Mouse (Mus musculus) liver, embryonic 15.5 days (tissue): ENCODE results near the gene Wnt2. TPM values are rescaled to one million over a fixed set of nuclear protein-coding genes. Genes with fewer than 3 reads are reported as not detected.

Experiments used
- ATAC-seq: fragments of 200-750 bp; cut with Nextera tagmentation; 2 replicates; pipeline ENCODE4 v1.8.0; 2017; ENCODE audit warnings: moderate number of reproducible peaks, mild to moderate bottlenecking, moderate library complexity; ENCODE audit not compliant: insufficient read depth
- H3K27ac ChIP-seq: fragments of 300-500 bp; sonication (generic); replicated peaks from 2 replicates; pipeline ENCODE4 v1.5.1; 2015; ENCODE audit warnings: mild to moderate bottlenecking, inconsistent platforms
- H3K27me3 ChIP-seq: fragments of 300-500 bp; sonication (generic); 2 replicates; pipeline ENCODE4 v1.6.1; 2015; ENCODE audit warnings: mild to moderate bottlenecking, inconsistent platforms
- H3K36me3 ChIP-seq: fragments of 300-500 bp; sonication (generic); replicated peaks from 2 replicates; pipeline ENCODE4 v1.6.1; 2015; ENCODE audit warnings: moderate library complexity, mild to moderate bottlenecking, inconsistent platforms
- H3K4me1 ChIP-seq: fragments of 300-500 bp; sonication (generic); replicated peaks from 2 replicates; pipeline ENCODE4 v1.6.1; 2015; ENCODE audit warnings: inconsistent platforms
- H3K4me2 ChIP-seq: fragments of 300-500 bp; sonication (generic); 2 replicates; pipeline ENCODE4 v1.6.1; 2015; ENCODE audit warnings: moderate library complexity, mild to moderate bottlenecking, inconsistent platforms
- H3K4me3 ChIP-seq: fragments of 300-500 bp; sonication (generic); replicated peaks from 2 replicates; pipeline ENCODE4 v1.5.1; 2015; ENCODE audit warnings: mild to moderate bottlenecking, inconsistent platforms
- H3K9ac ChIP-seq: fragments of 300-500 bp; sonication (generic); 2 replicates; pipeline ENCODE4 v1.6.1; 2015; ENCODE audit warnings: moderate library complexity, mild to moderate bottlenecking, inconsistent platforms
- H3K9me3 ChIP-seq: fragments of 300-500 bp; sonication (generic); replicated peaks from 2 replicates; pipeline ENCODE4 v1.6.1; 2016; ENCODE audit warnings: inconsistent platforms
- WGBS: fragments of 180-500 bp; shearing (Covaris S2); methylation state at CpG from one replicate; pipeline ENCODE4 v1.1.7; 2015; ENCODE audit warnings: mixed read lengths; ENCODE audit not compliant: insufficient replicate concordance; 5-methylcytosine and 5-hydroxymethylcytosine counted together
- polyA plus RNA-seq: library from polyadenylated mRNA; unstranded; fragments of >200 nt; fragmentation: Nextera tagmentation; extraction: Ambion mirVana; gene quantifications from 2 replicates; pipeline ENCODE4 v1.2.1, GENCODE M21; 2015

Gene Wnt2
- polyA plus RNA-seq, 1 experiment from 2014 or later, result 1.6 TPM

DNA sequence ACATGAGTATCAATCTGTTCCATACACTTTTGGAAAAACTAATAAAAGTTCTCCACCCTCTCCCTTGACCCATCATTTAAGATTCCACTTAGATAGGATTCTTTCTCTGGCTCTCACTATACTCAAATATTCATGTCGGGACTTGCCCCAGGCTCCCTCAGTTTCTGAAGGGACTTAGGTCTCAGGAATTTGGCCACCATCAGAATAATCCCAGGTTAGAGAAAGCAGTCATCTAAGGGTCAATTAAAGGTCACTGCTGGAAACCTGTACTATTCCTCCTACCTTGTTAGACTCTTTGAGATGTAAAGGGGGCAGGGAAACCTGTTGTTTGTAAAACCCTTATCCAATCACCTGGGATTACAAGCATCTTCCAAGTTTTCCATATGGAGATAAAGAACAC is 53.2 kb downstream of the Wnt2 start:
- Histone ChIP-seq H3K27ac (no peak overlapping the region), H3K36me3 (no peaks in the 10 kb centered on the region), H3K9ac (no peak overlapping the region), H3K27me3 (no peaks in the 10 kb centered on the region), H3K9me3 (no peaks in the 10 kb centered on the region), H3K4me2 (no peak overlapping the region), H3K4me1 (no peaks in the 10 kb centered on the region), H3K4me3 (no peak overlapping the region)
- 37% methylated on average over 1 of the region's 1 CpGs for WGBS
- ATAC-seq, result no peak

- Histone ChIP-seq H3K4me2 (no peak overlapping the region), H3K4me3 (no peak overlapping the region), H3K27ac (no peak overlapping the region), H3K9ac (no peak overlapping the region), H3K27me3 (no peaks in the 10 kb centered on the region), H3K36me3 (no peaks in the 10 kb centered on the region), H3K4me1 (no peaks in the 10 kb centered on the region), H3K9me3 (no peaks in the 10 kb centered on the region)
- no peak for ATAC-seq
- WGBS, result 78% methylated on average over 3 of the region's 3 CpGs
Measured at GRCm38 (mm10) chr6:17974416-17974815, 56.0 kb downstream of the Wnt2 start.

DNA sequence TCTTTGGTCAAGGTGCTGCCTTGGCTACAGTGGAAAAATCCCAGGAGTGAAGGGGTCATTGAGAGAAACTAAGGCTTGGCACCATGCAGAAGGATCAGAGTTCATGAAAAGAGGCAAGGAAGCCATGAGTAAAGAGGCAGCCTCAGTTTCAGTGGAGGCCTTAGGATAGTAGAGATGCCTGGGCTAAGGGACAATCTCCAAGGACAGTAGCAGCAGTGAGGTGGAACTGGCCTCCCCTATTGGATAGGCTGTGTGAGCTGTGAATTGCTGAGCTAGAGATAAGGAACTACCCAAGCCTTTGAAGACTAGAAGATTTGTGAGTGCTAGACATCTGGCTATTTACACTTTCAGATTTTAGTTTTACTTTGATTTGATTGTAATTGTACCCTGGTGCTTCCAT is 59.0 kb downstream of the Wnt2 start:
- H3K4me1 ChIP-seq, result no peaks in the 10 kb centered on the region
- no peaks in the 10 kb centered on the region for H3K9me3 ChIP-seq
- no peaks in the 10 kb centered on the region for H3K36me3 ChIP-seq
- no peak overlapping the region for H3K27ac ChIP-seq
- no peaks in the 10 kb centered on the region for H3K27me3 ChIP-seq
- H3K4me3 ChIP-seq, result no peak overlapping the region
- ATAC-seq, result no peak
- no peak overlapping the region for H3K9ac ChIP-seq
- no peak overlapping the region for H3K4me2 ChIP-seq

GRCm38 (mm10) chr6:17969815-17970214 is 60.6 kb downstream of the Wnt2 start:
- Histone ChIP-seq H3K9me3 (no peaks in the 10 kb centered on the region), H3K36me3 (no peaks in the 10 kb centered on the region), H3K4me2 (no peak overlapping the region), H3K27ac (no peak overlapping the region), H3K9ac (no peak overlapping the region), H3K4me3 (no peak overlapping the region), H3K4me1 (no peaks in the 10 kb centered on the region), H3K27me3 (no peaks in the 10 kb centered on the region)
- 11% methylated on average over 1 of the region's 1 CpGs for WGBS
- ATAC-seq, result no peak

DNA sequence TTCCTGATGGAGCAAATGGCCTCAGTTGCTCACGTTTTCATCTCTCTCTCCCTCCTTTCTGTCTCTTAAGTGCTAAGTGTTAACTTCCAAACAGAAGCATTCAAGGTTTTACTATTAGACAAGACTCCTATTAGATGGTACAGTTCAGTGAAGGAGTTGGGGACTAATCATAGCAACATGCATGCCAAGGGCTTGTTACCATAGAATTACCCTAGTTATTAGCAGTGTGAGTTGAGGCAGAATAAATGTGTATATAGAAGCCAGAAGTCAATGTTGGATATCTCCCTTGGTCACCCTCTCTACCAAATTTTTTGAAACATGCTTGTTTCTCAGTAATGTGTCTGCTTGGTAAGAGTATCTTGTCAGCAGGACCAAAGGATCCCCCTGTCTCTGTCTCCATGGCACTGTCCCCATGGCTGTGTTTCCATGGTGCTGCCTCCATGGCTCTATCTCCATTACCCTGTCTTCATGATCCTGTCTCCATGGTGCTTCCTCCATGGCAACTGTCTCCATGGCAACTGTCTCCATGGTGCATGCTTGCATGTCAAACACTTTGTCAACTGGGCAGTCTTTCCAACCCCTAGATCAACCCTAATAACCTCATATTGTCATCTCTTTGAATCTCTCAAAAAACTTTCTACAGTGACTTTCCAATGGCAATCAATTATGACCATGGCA is 61.8 kb downstream of the Wnt2 start:
- WGBS, result 56% methylated on average over 1 of the region's 1 CpGs
- no peak for ATAC-seq

DNA sequence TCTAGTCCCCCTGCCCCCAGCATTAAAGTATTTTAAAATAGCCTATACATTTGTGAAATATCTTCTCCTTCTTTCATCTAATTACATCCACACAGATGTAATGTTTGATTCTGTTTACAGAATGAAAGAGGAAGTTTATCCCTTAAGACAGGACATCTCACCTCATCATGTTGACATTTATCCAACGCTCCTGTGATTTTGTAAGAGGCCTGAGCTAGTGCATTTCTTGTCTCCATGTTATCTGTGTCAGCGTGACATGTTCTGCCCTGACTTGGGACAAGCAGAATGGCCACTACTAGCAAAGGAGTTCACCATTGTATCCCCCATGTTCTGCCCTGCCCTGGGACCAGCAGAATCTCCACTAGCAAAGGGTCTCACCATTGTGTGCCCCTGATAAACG is 66.9 kb downstream of the Wnt2 start:
- Histone ChIP-seq H3K4me3 (no peak overlapping the region), H3K9ac (no peak overlapping the region), H3K4me2 (no peak overlapping the region), H3K4me1 (no peaks in the 10 kb centered on the region), H3K27ac (no peak overlapping the region), H3K27me3 (no peaks in the 10 kb centered on the region), H3K36me3 (no peaks in the 10 kb centered on the region), H3K9me3 (no peaks in the 10 kb centered on the region)
- ATAC-seq, result no peak
- 68% methylated on average over 3 of the region's 3 CpGs for WGBS

More for the DNA sequence above, 61.8 kb downstream of the Wnt2 start:
- no peaks in the 10 kb centered on the region for H3K36me3 ChIP-seq
- H3K27ac ChIP-seq, result no peak overlapping the region
- no peaks in the 10 kb centered on the region for H3K27me3 ChIP-seq
- H3K9me3 ChIP-seq, result no peaks in the 10 kb centered on the region
- no peaks in the 10 kb centered on the region for H3K4me1 ChIP-seq
- H3K4me2 ChIP-seq, result no peak overlapping the region
- H3K9ac ChIP-seq, result no peak overlapping the region
- no peak overlapping the region for H3K4me3 ChIP-seq

- ATAC-seq, result no peak
- 65% methylated on average over 8 of the region's 8 CpGs for WGBS
- H3K36me3 ChIP-seq, result no peaks in the 10 kb centered on the region
- no peaks in the 10 kb centered on the region for H3K9me3 ChIP-seq
- H3K4me2 ChIP-seq, result no peak overlapping the region
- H3K4me1 ChIP-seq, result no peaks in the 10 kb centered on the region; the same call in 1 of the 2 replicates
- no peak overlapping the region for H3K4me3 ChIP-seq
- H3K27ac ChIP-seq, result no peak overlapping the region
- H3K9ac ChIP-seq, result no peak overlapping the region
- H3K27me3 ChIP-seq, result no peaks in the 10 kb centered on the region
Measured at GRCm38 (mm10) chr6:17951779-17952178, 78.6 kb downstream of the Wnt2 start.

DNA sequence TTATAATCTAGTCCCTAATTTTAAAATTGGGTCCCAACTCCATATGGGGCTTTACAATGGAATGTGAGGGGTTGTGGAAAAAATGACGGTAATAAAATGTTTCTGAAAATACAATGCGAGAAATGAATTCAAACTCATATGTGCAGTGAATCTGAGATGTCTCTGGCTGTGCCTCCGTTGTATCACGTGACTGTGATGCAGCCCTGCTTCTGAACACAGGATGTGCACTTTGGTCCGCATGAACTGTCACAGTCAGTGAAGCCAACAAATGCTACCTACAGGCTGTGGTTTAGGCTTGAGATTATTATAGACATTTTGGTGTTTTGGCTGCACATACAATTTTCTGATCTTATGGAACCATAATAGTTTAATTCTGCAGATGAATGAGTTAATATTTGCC is 81.3 kb downstream of the Wnt2 start:
- ATAC-seq, result no peak
- WGBS, result 65% methylated on average over 5 of the region's 5 CpGs
- no peak overlapping the region for H3K27ac ChIP-seq
- no peak overlapping the region for H3K4me3 ChIP-seq
- H3K9me3 ChIP-seq, result no peaks in the 10 kb centered on the region
- no peaks in the 10 kb centered on the region for H3K36me3 ChIP-seq
- H3K9ac ChIP-seq, result no peak overlapping the region
- H3K4me2 ChIP-seq, result no peak overlapping the region
- H3K27me3 ChIP-seq, result no peaks in the 10 kb centered on the region
- H3K4me1 ChIP-seq, result no peaks in the 10 kb centered on the region; the same call in 1 of the 2 replicates

- 13% methylated on average over 11 of the region's 11 CpGs for WGBS
- Histone ChIP-seq H3K27me3 (no peaks in the 10 kb centered on the region), H3K9me3 (no peaks in the 10 kb centered on the region), H3K36me3 (no peaks in the 10 kb centered on the region), H3K27ac (no peak overlapping the region), H3K4me1 (no peaks in the 10 kb centered on the region; the same call in 1 of the 2 replicates), H3K4me2 (no peak overlapping the region), H3K9ac (no peak overlapping the region), H3K4me3 (no peak overlapping the region)
- no peak for ATAC-seq
Measured at GRCm38 (mm10) chr6:17947130-17947831, 83.1 kb downstream of the Wnt2 start.

DNA sequence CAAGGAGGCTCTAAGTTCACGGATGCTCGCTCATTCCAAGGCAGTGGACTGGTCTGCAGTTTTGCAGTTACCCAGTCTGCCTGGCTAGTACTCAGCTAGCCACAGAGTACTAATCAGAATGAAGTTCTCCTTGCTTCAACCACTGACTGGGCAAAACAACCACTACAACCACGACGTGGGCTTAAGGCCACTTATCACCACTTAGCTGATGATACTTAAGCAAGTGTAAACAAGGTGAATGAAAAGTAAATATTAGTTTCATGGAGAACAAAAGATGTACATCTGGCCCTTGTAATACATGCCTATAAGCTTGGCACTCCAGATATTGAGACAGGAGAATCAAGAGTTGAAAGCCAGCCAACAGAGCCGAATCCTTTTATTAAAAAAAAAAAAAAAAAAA is 83.9 kb downstream of the Wnt2 start:
- no peak overlapping the region for H3K9ac ChIP-seq
- no peak for ATAC-seq
- no peaks in the 10 kb centered on the region for H3K9me3 ChIP-seq
- no peak overlapping the region for H3K4me2 ChIP-seq
- H3K4me1 ChIP-seq, result no peaks in the 10 kb centered on the region; the same call in 1 of the 2 replicates
- H3K27me3 ChIP-seq, result no peaks in the 10 kb centered on the region
- no peak overlapping the region for H3K27ac ChIP-seq
- 36% methylated on average over 5 of the region's 5 CpGs for WGBS
- H3K36me3 ChIP-seq, result no peaks in the 10 kb centered on the region
- no peak overlapping the region for H3K4me3 ChIP-seq

GRCm38 (mm10) chr6:17943877-17944617 is 86.3 kb downstream of the Wnt2 start:
- ATAC-seq, result no peak
- 64% methylated on average over 9 of the region's 9 CpGs for WGBS

More at GRCm38 (mm10) chr6:17943877-17944617, 86.3 kb downstream of the Wnt2 start:
- Histone ChIP-seq H3K27me3 (no peaks in the 10 kb centered on the region), H3K9me3 (no peaks in the 10 kb centered on the region), H3K4me1 (no peaks in the 10 kb centered on the region; the same call in 1 of the 2 replicates), H3K36me3 (no peaks in the 10 kb centered on the region), H3K4me2 (no peak overlapping the region), H3K27ac (no peak overlapping the region), H3K9ac (no peak overlapping the region), H3K4me3 (no peak overlapping the region)
